In genomic region chr10:120209539-120209925, GRCm38 (mm10) we compare ENCODE assay signal across 8 mouse cellular contexts. TPM values are rescaled to one million over a fixed set of nuclear protein-coding genes. Genes with fewer than 3 reads are reported as not detected.
A peak's percentile ranks its signal among the peaks of the same experiment; 100 is the strongest.
DNase-seq lines count a peak whose midpoint lies in the region; ATAC-seq and TF ChIP-seq lines count a peak whose summit lies in the region.

No protein-coding gene starts in this region.

- H3K4me3 ChIP-seq in heart, embryonic 11.5 days (ENCODE audit: low read depth, low read length) = peak overlapping the region; percentile 87
- peak overlapping the region; percentile 100 for H3K4me3 ChIP-seq in G1E (ENCODE audit: low read depth, low read length)
- peak overlapping the region; percentile 81 for H3K4me3 ChIP-seq in forebrain, embryonic 15.5 days
- H3K4me3 ChIP-seq in liver, embryonic 15.5 days (replicated peaks) = peak overlapping the region; percentile 92

- H3K4me2 ChIP-seq in heart, embryonic 11.5 days = peak overlapping the region; percentile 73
- H3K4me2 ChIP-seq in forebrain, embryonic 15.5 days (replicated peaks) = peak overlapping the region; percentile 51
- peak overlapping the region; percentile 69 for H3K4me2 ChIP-seq in liver, embryonic 15.5 days

- H3K4me1 ChIP-seq in heart, embryonic 11.5 days (ENCODE audit: control insufficient read depth, insufficient read depth, low read length) = no peaks in the 10 kb centered on the region
- H3K4me1 ChIP-seq in G1E (ENCODE audit: insufficient read depth, low read depth, low read length) = peaks cover 27% of the 10 kb centered on the region
- H3K4me1 ChIP-seq in forebrain, embryonic 15.5 days = peaks cover 10% of the 10 kb centered on the region
- H3K4me1 ChIP-seq in liver, embryonic 15.5 days (replicated peaks) = peaks cover 11% of the 10 kb centered on the region

- ATAC-seq in heart, embryonic 11.5 days (replicated peaks; ENCODE audit: insufficient number of reproducible peaks, low FRiP score, low TSS enrichment) = no peak
- peak; percentile 10; the same call in 1 of the 2 replicates for ATAC-seq in G1E (ENCODE audit: extremely low read depth, insufficient number of reproducible peaks, low FRiP score, poor library complexity, severe bottlenecking)
- ATAC-seq in forebrain, embryonic 15.5 days (replicated peaks) = no peak
- no peak for ATAC-seq in liver, embryonic 15.5 days (ENCODE audit: insufficient read depth)

- 0 out of 2 replicates have a peak, but pooled peaks cover 4% of the 10 kb centered on the region for H3K27me3 ChIP-seq in heart, embryonic 11.5 days (ENCODE audit: control insufficient read depth, insufficient read depth, low read length)
- no peaks in the 10 kb centered on the region for H3K27me3 ChIP-seq in G1E (ENCODE audit: insufficient read depth, low read length)
- H3K27me3 ChIP-seq in forebrain, embryonic 15.5 days = no peaks in the 10 kb centered on the region
- H3K27me3 ChIP-seq in liver, embryonic 15.5 days = no peaks in the 10 kb centered on the region; the same call in 1 of the 2 replicates

- no peak for DNase-seq in heart, postnatal 25 days (ENCODE audit: low spot score)
- no peak for DNase-seq in G1E (ENCODE audit: low spot score)
- DNase-seq in gastrocnemius, postnatal 25 days = no peak
- DNase-seq in urinary bladder, postnatal 36 days (ENCODE audit: low spot score in 2 of 2) = no peak
- DNase-seq in ovary, postnatal 14 days (ENCODE audit: low spot score) = no peak

- no peak overlapping the region for H3K27ac ChIP-seq in heart, embryonic 11.5 days (ENCODE audit: low read depth, low read length)
- no peak overlapping the region for H3K27ac ChIP-seq in forebrain, embryonic 15.5 days (replicated peaks)
- H3K27ac ChIP-seq in liver, embryonic 15.5 days (replicated peaks) = no peak overlapping the region; the same call in 1 of the 2 replicates

- intact Hi-C loops in heart, postnatal 25 days (cut with DNase I) = loop anchor here (5.0 kb wide), 1 partner anchor 97 kb away; the partner anchor contains the start of gene Helb

- TF ChIP-seq CTCF in G1E (IDR thresholded peaks at IDR 0.05; ENCODE audit: low read depth, low read length) = no peak

- no peaks in the 10 kb centered on the region for H3K9me3 ChIP-seq in heart, embryonic 11.5 days (replicated peaks; ENCODE audit: control insufficient read depth, low read length)
- H3K9me3 ChIP-seq in G1E (replicated peaks) = peaks cover 4% of the 10 kb centered on the region
- no peaks in the 10 kb centered on the region for H3K9me3 ChIP-seq in forebrain, embryonic 15.5 days
- no peaks in the 10 kb centered on the region for H3K9me3 ChIP-seq in liver, embryonic 15.5 days (replicated peaks)

- WGBS in heart, embryonic 11.5 days (ENCODE audit: insufficient replicate concordance) = 72% methylated on average over 6 of the region's 6 CpGs
- 75% methylated on average over 6 of the region's 6 CpGs for WGBS in forebrain, embryonic 15.5 days
- 30% methylated on average over 6 of the region's 6 CpGs for WGBS in liver, embryonic 15.5 days (ENCODE audit: insufficient replicate concordance)

- H3K36me3 ChIP-seq in heart, embryonic 11.5 days (ENCODE audit: control insufficient read depth, insufficient read depth, low read length) = no peaks in the 10 kb centered on the region
- peaks cover 29% of the 10 kb centered on the region for H3K36me3 ChIP-seq in G1E (replicated peaks)
- H3K36me3 ChIP-seq in forebrain, embryonic 15.5 days = no peaks in the 10 kb centered on the region
- no peaks in the 10 kb centered on the region for H3K36me3 ChIP-seq in liver, embryonic 15.5 days (replicated peaks)

- H3K9ac ChIP-seq in heart, embryonic 11.5 days (ENCODE audit: low read depth, low read length) = no peak overlapping the region
- H3K9ac ChIP-seq in forebrain, embryonic 15.5 days (replicated peaks) = no peak overlapping the region
- H3K9ac ChIP-seq in liver, embryonic 15.5 days = peak overlapping the region; percentile 73

RNA-seq across cellular contexts. Expression of gene Irak3, which starts 7.6 kb away (rescaled TPM):
- 0.27 and 0.31 TPM in 2 replicates for polyA plus RNA-seq in heart, embryonic 11.5 days (2014; fragmentation: Nextera tagmentation; extraction: Ambion mirVana)
- total RNA-seq in heart, postnatal 25 days (2021) = 1 to 10 TPM; 3.2 to 4.2 TPM
- total RNA-seq in G1E (2014; fragmentation: Nextera tagmentation) = 0.87 TPM in 1 of 2 replicates, not detected in the other
- 0.16 TPM in 1 of 2 replicates, not detected in the other for total RNA-seq in G1E (2017)
- polyA plus RNA-seq in G1E (2012) = 0.01 TPM in 1 of 2 replicates, not detected in the other
- polyA plus RNA-seq in forebrain, embryonic 15.5 days (2015; fragmentation: Nextera tagmentation; extraction: Ambion mirVana) = 0.19 and 0.34 TPM in 2 replicates
- 1.3 and 1.8 TPM in 2 replicates for polyA plus RNA-seq in liver, embryonic 15.5 days (2015; fragmentation: Nextera tagmentation; extraction: Ambion mirVana)
- 1 to 10 TPM; 1.6 to 3.1 TPM for total RNA-seq in gastrocnemius, postnatal 25 days (2021)

RNA-seq across cellular contexts. Expression of gene Tmbim4, which starts 8.1 kb away (rescaled TPM):
- 110 and 114 TPM in 2 replicates for polyA plus RNA-seq in heart, embryonic 11.5 days (2014; fragmentation: Nextera tagmentation; extraction: Ambion mirVana)
- 10 to 100 TPM; 87.0 to 97.5 TPM for total RNA-seq in heart, postnatal 25 days (2021)
- 70.1 and 74.0 TPM in 2 replicates for total RNA-seq in G1E (2014; fragmentation: Nextera tagmentation)
- 92.5 and 104 TPM in 2 replicates for total RNA-seq in G1E (2017)
- polyA plus RNA-seq in G1E (2012) = 65.2 and 67.5 TPM in 2 replicates
- polyA plus RNA-seq in forebrain, embryonic 15.5 days (2015; fragmentation: Nextera tagmentation; extraction: Ambion mirVana) = 74.4 and 74.6 TPM in 2 replicates
- 75.4 and 78.6 TPM in 2 replicates for polyA plus RNA-seq in liver, embryonic 15.5 days (2015; fragmentation: Nextera tagmentation; extraction: Ambion mirVana)
- total RNA-seq in gastrocnemius, postnatal 25 days (2021) = 10 to 100 TPM; 68.5 to 86.3 TPM

RNA-seq across cellular contexts. Expression of gene Llph, which starts 17.3 kb away (rescaled TPM):
- 30.4 and 38.9 TPM in 2 replicates for polyA plus RNA-seq in heart, embryonic 11.5 days (2014; fragmentation: Nextera tagmentation; extraction: Ambion mirVana)
- total RNA-seq in heart, postnatal 25 days (2021) = 1 to 10 TPM; 7.6 to 8.7 TPM
- total RNA-seq in G1E (2014; fragmentation: Nextera tagmentation) = 43.9 and 45.0 TPM in 2 replicates
- 62.2 and 87.9 TPM in 2 replicates for total RNA-seq in G1E (2017)
- 76.1 and 90.5 TPM in 2 replicates for polyA plus RNA-seq in G1E (2012)
- polyA plus RNA-seq in forebrain, embryonic 15.5 days (2015; fragmentation: Nextera tagmentation; extraction: Ambion mirVana) = 41.9 and 44.6 TPM in 2 replicates
- polyA plus RNA-seq in liver, embryonic 15.5 days (2015; fragmentation: Nextera tagmentation; extraction: Ambion mirVana) = 20.4 and 23.3 TPM in 2 replicates
- 10 to 100 TPM; 11.4 to 12.8 TPM for total RNA-seq in gastrocnemius, postnatal 25 days (2021)
